Mouse (Mus musculus) fat pad, adult 2 months (tissue): Measurements from ENCODE around the gene Donson.

Experiments used
- DNase-seq: peaks from one replicate; pipeline ENCODE4 v3.0.0-alpha.2; 2011; ENCODE audit warnings: low read depth, low spot score; ENCODE audit errors: extremely low read depth

Donson gene

GRCm38 (mm10) chr16:91689791-91690190 is 1.2 kb upstream of the Donson start:
- DNase-seq = no peak

GRCm38 (mm10) chr16:91688023-91688618 is 449 bp downstream of the Donson start:
- DNase-seq = no peak

- no peak for DNase-seq
These were observed 2.2 kb downstream of the Donson start for GRCm38 (mm10) chr16:91686369-91686768.

GRCm38 (mm10) chr16:91685526-91685925 is 3.0 kb downstream of the Donson start:
- DNase-seq = no peak

- DNase-seq = no peak
These were observed 7.9 kb downstream of the Donson start for GRCm38 (mm10) chr16:91680656-91681055.

- peak; percentile 52 for DNase-seq
These were observed 10.2 kb downstream of the Donson start for GRCm38 (mm10) chr16:91678147-91678911.

- no peak for DNase-seq
These were observed 14.1 kb downstream of the Donson start for GRCm38 (mm10) chr16:91674500-91674899.

- no peak for DNase-seq
These were observed 24.8 kb downstream of the Donson start for GRCm38 (mm10) chr16:91663795-91664194.

GRCm38 (mm10) chr16:91662336-91662735 is 26.2 kb downstream of the Donson start:
- DNase-seq = no peak

- no peak for DNase-seq
These were observed 27.2 kb downstream of the Donson start for GRCm38 (mm10) chr16:91661397-91661796.

- DNase-seq = no peak
These were observed 28.8 kb downstream of the Donson start for GRCm38 (mm10) chr16:91659798-91660197.

- no peak for DNase-seq
These were observed 30.1 kb downstream of the Donson start for GRCm38 (mm10) chr16:91658471-91658870.

GRCm38 (mm10) chr16:91657285-91657684 is 31.3 kb downstream of the Donson start:
- no peak for DNase-seq

GRCm38 (mm10) chr16:91655285-91655684 is 33.3 kb downstream of the Donson start:
- DNase-seq = no peak

- no peak for DNase-seq
These were observed 36.4 kb downstream of the Donson start for GRCm38 (mm10) chr16:91652191-91652590.

GRCm38 (mm10) chr16:91649781-91650180 is 38.8 kb downstream of the Donson start:
- no peak for DNase-seq

GRCm38 (mm10) chr16:91649246-91649645 is 39.3 kb downstream of the Donson start:
- no peak for DNase-seq

GRCm38 (mm10) chr16:91648220-91648550 is 40.4 kb downstream of the Donson start:
- DNase-seq = no peak

- DNase-seq = peak; percentile 69
These were observed 40.9 kb downstream of the Donson start, which contains the start of gene Son for GRCm38 (mm10) chr16:91647461-91648219. Son (plus strand) TSS chr16:91647506.

GRCm38 (mm10) chr16:91646681-91647419 is 41.7 kb downstream of the Donson start, which contains the start of gene Gart:
Gart (minus strand) TSS chr16:91646952.
- DNase-seq = no peak

- no peak for DNase-seq
These were observed 42.5 kb downstream of the Donson start for GRCm38 (mm10) chr16:91645995-91646602.
